25 mouse cellular contexts compared by ENCODE assay signal in the genomic region with DNA sequence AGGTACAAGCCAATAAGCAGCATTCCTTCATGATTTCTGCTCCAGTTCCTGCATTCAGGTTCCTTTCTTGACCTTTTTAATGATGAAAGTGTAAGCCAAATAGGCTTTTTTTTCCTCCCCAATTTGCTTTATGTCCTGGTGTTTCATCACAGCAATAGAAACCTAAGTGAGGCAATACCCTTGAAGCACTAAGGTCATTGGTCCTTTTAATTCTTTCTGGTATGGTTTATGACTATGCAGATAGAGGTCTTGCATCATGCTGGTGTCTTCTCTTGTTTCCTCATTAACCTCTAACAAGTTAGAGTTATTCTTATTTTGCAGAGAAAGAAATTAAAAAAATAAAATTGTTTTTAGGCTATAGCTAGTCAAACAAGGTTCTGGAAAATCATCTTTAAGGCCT.
DNase-seq lines count a peak whose midpoint lies in the region; ATAC-seq lines count a peak whose summit lies in the region.
"Had no signal": no experiment of that assay in that cellular context is flagged by ENCODE, and none has a peak within 500 bp of the region (broad histone marks: within the 10 kb centered on the region; RNA-seq: fewer than 3 reads in every experiment).

No protein-coding gene starts in this region.

- H3K36me3 ChIP-seq in heart, embryonic 13.5 days, result no peaks in the 10 kb centered on the region
- H3K36me3 ChIP-seq: embryonic facial prominence, embryonic 10.5 days; embryonic facial prominence, embryonic 12.5 days; forebrain, embryonic 15.5 days; G1E had no signal

- H3K4me3 ChIP-seq in heart, embryonic 13.5 days, result no peak overlapping the region
- H3K4me3 ChIP-seq: embryonic facial prominence, embryonic 10.5 days; embryonic facial prominence, embryonic 12.5 days; forebrain, embryonic 13.5 days; forebrain, embryonic 15.5 days had no signal

- H3K27ac ChIP-seq in heart, embryonic 13.5 days (replicated peaks), result 0 out of 2 replicates have a peak overlapping the region, but pooled peaks have one; percentile 24
- H3K27ac ChIP-seq: embryonic facial prominence, embryonic 10.5 days; embryonic facial prominence, embryonic 12.5 days; forebrain, embryonic 13.5 days; forebrain, embryonic 15.5 days had no signal

- no peaks in the 10 kb centered on the region for H3K9me3 ChIP-seq in heart, embryonic 13.5 days
- H3K9me3 ChIP-seq: embryonic facial prominence, embryonic 10.5 days; embryonic facial prominence, embryonic 12.5 days; forebrain, embryonic 13.5 days; forebrain, embryonic 15.5 days had no signal

- ATAC-seq in heart, embryonic 13.5 days (ENCODE audit: extremely low read depth, insufficient number of reproducible peaks, low FRiP score, low TSS enrichment), result no peak
- ATAC-seq in granulocyte monocyte progenitor cell, adult 5-6 weeks (replicated peaks; ENCODE audit: poor library complexity, severe bottlenecking), result peak; percentile 95
- ATAC-seq in megakaryocyte progenitor cell, adult 5-6 weeks (replicated peaks; ENCODE audit: poor library complexity), result peak; percentile 87
- no peak for ATAC-seq in frontal cortex, adult (ENCODE audit: low TSS enrichment)
- ATAC-seq: activated CD4-positive, CD25-positive, alpha-beta regulatory T cell, adult 4 months; CD4-positive, CD25-positive, alpha-beta regulatory T cell, adult 4 months; forebrain, embryonic 13.5 days; forebrain, embryonic 15.5 days; Patski had no signal

- DNase-seq in heart, adult 9 months (ENCODE audit: low spot score in 2 of 2), result no peak
- DNase-seq in 416B (ENCODE audit: low read depth), result peak; percentile 49
- no peak for DNase-seq in lung, adult 18-20 months
- DNase-seq: adrenal gland, adult 8-10 months; adrenal gland, postnatal 14 days; adrenal gland, postnatal 36 days; B cell, adult 2 months; cerebellum, adult 11-12 months; cerebellum, adult 2 months; cerebellum, adult 9-10 months; cerebellum, postnatal 10 days; cerebellum, postnatal 25 days had no signal

- H3K4me1 ChIP-seq in heart, embryonic 13.5 days, result peaks cover 22% of the 10 kb centered on the region
- H3K4me1 ChIP-seq: embryonic facial prominence, embryonic 10.5 days; embryonic facial prominence, embryonic 12.5 days; forebrain, embryonic 13.5 days; forebrain, embryonic 15.5 days had no signal

- H3K9ac ChIP-seq in heart, embryonic 13.5 days, result no peak overlapping the region
- H3K9ac ChIP-seq: embryonic facial prominence, embryonic 12.5 days; forebrain, embryonic 13.5 days; forebrain, embryonic 15.5 days had no signal

- no peaks in the 10 kb centered on the region for H3K27me3 ChIP-seq in heart, embryonic 13.5 days (replicated peaks)
- H3K27me3 ChIP-seq: CH12.LX; embryonic facial prominence, embryonic 12.5 days; forebrain, embryonic 13.5 days; forebrain, embryonic 15.5 days; Patski had no signal

- no peak overlapping the region for H3K4me2 ChIP-seq in heart, embryonic 13.5 days
- H3K4me2 ChIP-seq: embryonic facial prominence, embryonic 12.5 days; forebrain, embryonic 13.5 days; forebrain, embryonic 15.5 days had no signal

Comparison
In these comparisons a context has a peak if more than half of its experiments do, and no peak if none do; other contexts are left out.
1. ATAC-seq: peak in granulocyte monocyte progenitor cell, adult 5-6 weeks (single experiment) and megakaryocyte progenitor cell, adult 5-6 weeks (single experiment); none in heart, embryonic 13.5 days (single experiment) and frontal cortex, adult (single experiment).